Mouse (Mus musculus) olfactory bulb, adult 2 months (tissue): ENCODE data around the gene Itgb4.

Experiments used
- CTCF ChIP-seq: fragments of 200-500 bp; IDR thresholded peaks from 2 replicates; pipeline ENCODE4 v1.5.1; 2012; ENCODE audit warnings: low read depth, mild to moderate bottlenecking, low read length, moderate library complexity; ENCODE audit not compliant: insufficient read depth
- POLR2A ChIP-seq: fragments of 200-500 bp; IDR thresholded peaks from 2 replicates; pipeline ENCODE4 v1.6.1; 2012; ENCODE audit warnings: mild to moderate bottlenecking, low read depth, low read length, moderate library complexity; ENCODE audit not compliant: insufficient read depth

- TF ChIP-seq CTCF (no peak), POLR2A (no peak)
Observed at GRCm38 (mm10) chr11:116025056-116025845, 50.7 kb downstream of the Itgb4 start.
